Mouse (Mus musculus): ENCODE data around the gene Tomm20l.
"Not testable (repeated sequence)": the region's sequence is repeated elsewhere in the genome, so short reads cannot be mapped to it uniquely, and the experiment has no call there.

The Tomm20l gene

GRCm38 (mm10) chr12:71111331-71111730 is at the start of gene Tomm20l:
TSS of gene Tomm20l (plus strand) at chr12:71111428.
- DNase-seq (ENCODE audit: low spot score in 2 of 2), result no peak

DNA sequence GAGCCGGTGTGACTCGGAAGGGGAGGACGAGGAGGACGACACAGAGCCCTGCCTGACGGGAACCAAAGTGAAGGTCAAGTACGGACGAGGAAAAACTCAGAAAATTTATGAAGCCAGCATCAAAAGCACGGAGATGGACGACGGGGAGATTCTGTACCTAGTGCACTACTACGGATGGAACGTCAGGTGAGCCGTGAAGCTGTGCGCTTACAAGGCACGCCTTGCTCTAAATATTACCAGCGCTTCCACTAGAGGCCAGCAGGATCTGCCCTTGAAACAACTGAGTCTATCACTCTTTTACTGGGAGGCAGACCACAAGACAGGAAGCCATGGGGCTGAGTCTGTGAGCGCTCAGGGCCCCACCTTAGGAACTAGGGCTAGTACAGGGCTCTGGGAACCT is 41.4 kb upstream of the Tomm20l start:
- DNase-seq (ENCODE audit: low spot score in 2 of 2), result no peak

- DNase-seq (ENCODE audit: low spot score in 2 of 2), result no peak
Observed at GRCm38 (mm10) chr12:71072048-71072447, 39.2 kb upstream of the Tomm20l start.

DNA sequence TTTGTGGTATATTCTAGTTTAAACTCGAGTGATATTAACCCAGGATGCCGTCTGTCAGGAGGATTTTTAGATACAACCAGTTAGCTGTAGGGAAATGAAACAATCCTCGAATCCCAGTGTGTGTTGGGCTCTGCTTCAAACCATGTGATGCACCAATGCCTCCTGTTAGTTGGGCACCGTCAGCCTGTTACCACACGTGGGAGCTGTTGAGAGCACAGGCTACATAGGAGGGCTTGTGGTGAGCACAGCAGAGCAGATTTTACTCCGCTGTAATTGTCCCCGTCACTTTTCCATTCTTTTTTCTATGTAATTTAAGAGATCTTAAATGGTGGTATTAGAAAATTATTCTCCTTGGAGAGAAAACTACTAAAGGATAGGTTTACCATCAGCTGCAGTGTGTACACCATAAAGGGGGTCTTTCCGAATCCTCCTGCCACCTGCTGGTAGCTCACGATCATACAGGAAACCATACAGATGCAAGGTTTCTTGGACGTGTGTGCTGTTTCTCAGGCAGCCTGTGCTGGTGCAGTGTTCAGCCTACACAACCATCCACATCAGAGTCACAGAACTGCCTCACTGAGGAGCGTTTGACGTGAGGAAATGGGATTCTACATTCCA is 38.0 kb upstream of the Tomm20l start:
- no peak for DNase-seq (ENCODE audit: low spot score in 2 of 2)

- no peak for DNase-seq (ENCODE audit: low spot score in 2 of 2)
Observed at GRCm38 (mm10) chr12:71086331-71086730, 24.9 kb upstream of the Tomm20l start.

DNA sequence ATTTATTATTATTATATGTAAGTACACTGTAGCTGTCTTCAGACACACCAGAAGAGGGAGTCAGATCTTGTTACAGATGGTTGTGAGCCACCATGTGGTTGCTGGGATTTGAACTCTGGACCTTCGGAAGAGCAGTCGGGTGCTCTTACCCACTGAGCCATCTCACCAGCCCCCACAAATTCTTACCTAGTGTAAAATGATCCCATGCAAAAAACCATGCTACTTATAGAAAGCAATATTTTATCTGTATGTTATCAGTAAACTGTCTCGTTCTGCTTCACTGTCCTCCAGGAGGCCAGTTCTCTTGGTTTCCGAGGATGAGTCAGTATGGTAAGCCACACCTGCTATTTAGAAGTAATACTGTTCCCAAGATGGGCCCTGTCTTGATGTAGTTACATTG is 7.0 kb upstream of the Tomm20l start:
- not testable (repeated sequence) for DNase-seq (ENCODE audit: low spot score in 2 of 2)

GRCm38 (mm10) chr12:71107216-71107771 is 3.9 kb upstream of the Tomm20l start:
- no peak for DNase-seq (ENCODE audit: low spot score in 2 of 2)

GRCm38 (mm10) chr12:71113074-71113473 is 1.8 kb downstream of the Tomm20l start:
- DNase-seq (ENCODE audit: low spot score in 2 of 2), result no peak

DNA sequence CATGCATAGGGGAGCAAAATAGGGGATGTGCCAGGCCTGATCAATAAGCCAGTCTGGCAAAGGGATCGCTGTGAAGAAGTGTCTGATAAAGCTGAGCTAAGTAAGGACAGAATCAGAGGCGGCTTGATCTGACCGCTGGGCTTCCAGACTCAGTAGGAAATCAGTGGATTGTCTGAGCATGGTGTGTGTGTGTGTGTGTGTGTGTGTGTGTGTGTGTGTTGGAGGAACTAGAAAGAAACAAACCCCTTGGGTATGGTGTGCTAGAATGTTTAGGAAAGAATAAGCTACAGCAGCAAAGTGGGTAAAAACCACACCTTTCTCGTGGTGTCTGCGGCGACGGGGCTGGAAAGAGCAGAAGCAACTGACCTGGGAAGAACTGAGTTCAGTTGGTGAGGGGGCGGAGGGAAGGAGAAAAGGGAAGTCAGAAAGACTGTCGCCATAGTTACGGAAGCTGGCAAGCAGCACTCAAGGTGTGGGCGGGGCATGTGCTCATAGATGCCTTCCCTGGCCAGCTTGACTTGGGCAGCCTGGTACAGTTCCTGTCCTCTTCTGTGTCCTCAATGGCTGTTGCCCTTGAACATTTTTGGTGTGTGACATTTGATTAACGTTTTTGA is 2.6 kb downstream of the Tomm20l start:
- peak; percentile 46 to 67 for DNase-seq (ENCODE audit: low spot score in 2 of 2)

DNA sequence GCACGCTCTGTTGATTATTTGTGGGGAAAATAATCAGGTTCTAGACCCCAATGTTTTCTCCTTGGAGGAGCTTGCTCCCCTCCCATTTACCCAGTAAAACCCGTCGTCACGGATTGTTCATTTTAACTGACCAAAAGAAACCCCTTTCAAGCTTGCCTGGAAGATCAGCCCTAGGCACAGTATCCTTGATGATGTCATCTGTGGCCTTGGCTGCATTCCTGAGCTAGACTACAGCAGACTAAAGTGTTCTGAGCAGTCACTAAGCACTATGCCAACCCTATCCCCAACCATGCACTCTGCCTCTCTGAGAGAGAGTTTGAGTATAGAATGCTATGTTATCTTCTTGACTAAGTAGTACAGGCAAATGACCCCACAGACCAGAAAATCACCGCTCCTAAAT is 5.2 kb downstream of the Tomm20l start:
- DNase-seq (ENCODE audit: low spot score in 2 of 2), result no peak

DNA sequence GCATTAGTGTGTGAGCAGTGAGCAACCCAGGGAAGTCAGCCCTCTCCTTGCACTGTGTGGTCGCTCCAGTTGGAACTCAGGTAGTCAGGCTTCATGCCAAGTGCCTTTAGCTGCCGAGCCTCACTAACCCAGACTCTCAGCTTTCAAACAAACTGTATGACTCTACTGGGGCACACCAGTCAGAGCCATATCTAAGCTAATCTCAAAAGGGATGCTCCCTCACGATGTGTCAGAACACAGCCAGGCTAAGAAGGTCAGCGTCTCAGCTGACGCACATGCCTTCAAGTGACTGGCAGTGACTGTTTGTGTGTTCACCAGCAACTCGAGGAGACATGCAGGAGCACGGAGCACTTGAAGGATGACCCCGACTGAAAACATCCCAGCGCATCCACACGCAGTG is 11.5 kb downstream of the Tomm20l start:
- no peak for DNase-seq (ENCODE audit: low spot score in 2 of 2)

- no peak for DNase-seq (ENCODE audit: low spot score in 2 of 2)
Observed at GRCm38 (mm10) chr12:71123286-71123685, 12.1 kb downstream of the Tomm20l start.

GRCm38 (mm10) chr12:71135581-71135980 is 24.4 kb downstream of the Tomm20l start:
- DNase-seq (ENCODE audit: low spot score in 2 of 2), result no peak

GRCm38 (mm10) chr12:71136130-71136973 is 25.1 kb downstream of the Tomm20l start, which contains the start of the genes Timm9 and 2700049A03Rik:
TSS of gene Timm9 (minus strand) at chr12:71136684.
TSS of gene 2700049A03Rik (plus strand) at chr12:71136848.
- peak; percentile 53 to 76 for DNase-seq (ENCODE audit: low spot score in 2 of 2)

- DNase-seq (ENCODE audit: low spot score in 2 of 2), result peak; percentile 33 to 73
Observed at GRCm38 (mm10) chr12:71136974-71137491, 25.8 kb downstream of the Tomm20l start.

DNA sequence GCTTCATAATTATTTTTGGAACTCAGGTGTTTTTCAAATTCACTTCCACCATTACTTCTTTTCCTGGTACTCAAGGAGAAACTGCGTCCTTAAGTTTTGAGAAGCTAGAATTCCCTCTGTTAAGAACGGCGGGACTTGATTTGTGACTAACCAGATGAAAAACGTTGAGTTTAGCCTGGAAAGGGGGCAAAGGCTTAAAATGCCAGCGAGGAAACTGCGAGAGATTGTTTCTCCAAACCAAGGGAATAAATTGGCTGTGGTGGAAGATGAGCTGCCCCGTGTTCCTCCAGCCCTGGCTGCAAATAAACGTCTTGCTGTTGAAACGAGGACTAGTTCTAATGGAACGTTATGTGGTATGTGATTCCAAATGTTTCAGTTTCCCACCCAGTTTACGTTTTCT is 26.5 kb downstream of the Tomm20l start:
- no peak for DNase-seq (ENCODE audit: low spot score in 2 of 2)

GRCm38 (mm10) chr12:71139258-71139828 is 28.1 kb downstream of the Tomm20l start:
- DNase-seq (ENCODE audit: low spot score in 2 of 2), result no peak

- DNase-seq (ENCODE audit: low spot score in 2 of 2), result no peak
Observed at GRCm38 (mm10) chr12:71141189-71141588, 30.0 kb downstream of the Tomm20l start.

- DNase-seq (ENCODE audit: low spot score in 2 of 2), result no peak
Observed at GRCm38 (mm10) chr12:71147641-71148040, 36.4 kb downstream of the Tomm20l start.

- no peak for DNase-seq (ENCODE audit: low spot score in 2 of 2)
Observed at GRCm38 (mm10) chr12:71148801-71149200, 37.6 kb downstream of the Tomm20l start.

GRCm38 (mm10) chr12:71149456-71149855 is 38.2 kb downstream of the Tomm20l start:
- no peak for DNase-seq (ENCODE audit: low spot score in 2 of 2)

GRCm38 (mm10) chr12:71150167-71150566 is 38.9 kb downstream of the Tomm20l start:
- no peak for DNase-seq (ENCODE audit: low spot score in 2 of 2)
